Mouse (Mus musculus) forebrain, embryonic 16.5 days (tissue): ENCODE results near the gene Nfix. TPM values are rescaled to one million over a fixed set of nuclear protein-coding genes. Genes with fewer than 3 reads are reported as not detected.
A peak's percentile ranks its signal among the peaks of the same experiment; 100 is the strongest.

ENCODE experiments used
- ATAC-seq: fragments of 200-750 bp; cut with Nextera tagmentation; 2 replicates; pipeline ENCODE4 v1.8.0; 2017; ENCODE audit warnings: mild to moderate bottlenecking, moderate library complexity
- H3K27ac ChIP-seq: fragments of 300-500 bp; sonication (generic); 2 replicates; pipeline ENCODE4 v1.5.1; 2014; ENCODE audit warnings: low read length, control low read depth
- H3K27me3 ChIP-seq: fragments of 300-500 bp; sonication (generic); replicated peaks from 2 replicates; pipeline ENCODE4 v1.6.1; 2014; ENCODE audit warnings: low read length; ENCODE audit not compliant: control insufficient read depth, insufficient read depth
- H3K36me3 ChIP-seq: fragments of 300-500 bp; sonication (generic); 2 replicates; pipeline ENCODE4 v1.6.1; 2014; ENCODE audit not compliant: control insufficient read depth, insufficient read depth
- H3K4me1 ChIP-seq: fragments of 300-500 bp; sonication (generic); replicated peaks from 2 replicates; pipeline ENCODE4 v1.6.1; 2014; ENCODE audit warnings: low read length; ENCODE audit not compliant: control insufficient read depth, insufficient read depth
- H3K4me2 ChIP-seq: fragments of 300-500 bp; sonication (generic); 2 replicates; pipeline ENCODE4 v1.6.1; 2014; ENCODE audit warnings: mild to moderate bottlenecking, low read length, control low read depth
- H3K4me3 ChIP-seq: fragments of 300-500 bp; sonication (generic); replicated peaks from 2 replicates; pipeline ENCODE4 v1.5.1; 2014; ENCODE audit warnings: mild to moderate bottlenecking, low read length, control low read depth
- H3K9ac ChIP-seq: fragments of 300-500 bp; sonication (generic); replicated peaks from 2 replicates; pipeline ENCODE4 v1.6.1; 2014; ENCODE audit warnings: low read depth, low read length, control low read depth
- H3K9me3 ChIP-seq: fragments of 300-500 bp; sonication (generic); 2 replicates; pipeline ENCODE4 v1.6.1; 2016; ENCODE audit warnings: low read length; ENCODE audit not compliant: control insufficient read depth
- WGBS: fragments of 180-500 bp; shearing (Covaris S2); extraction: QIAGEN DNeasy Blood & Tissue Kit; methylation state at CpG from one replicate; pipeline ENCODE4 v1.1.7; 2014; 5-methylcytosine and 5-hydroxymethylcytosine counted together
- polyA plus RNA-seq: library from polyadenylated mRNA; unstranded; fragments of >200 nt; fragmentation: Nextera tagmentation; extraction: Ambion mirVana; gene quantifications from 2 replicates; pipeline ENCODE4 v1.2.1, GENCODE M21; 2015

The Nfix gene
- polyA plus RNA-seq, 1 experiment from 2014 or later, result 440 TPM

- 9% methylated on average over 11 of the region's 11 CpGs for WGBS
- peak overlapping the region; percentile 93 for H3K27ac ChIP-seq
- peaks cover 62% of the 10 kb centered on the region for H3K4me1 ChIP-seq
- peak overlapping the region; percentile 62 for H3K9ac ChIP-seq
- no peaks in the 10 kb centered on the region for H3K36me3 ChIP-seq
- no peak for ATAC-seq
- H3K4me2 ChIP-seq, result peak overlapping the region; percentile 45
- H3K9me3 ChIP-seq, result no peaks in the 10 kb centered on the region
- H3K27me3 ChIP-seq, result peaks cover 10% of the 10 kb centered on the region; the same call in 1 of the 2 replicates
- peak overlapping the region; percentile 25 for H3K4me3 ChIP-seq
Observed at GRCm38 (mm10) chr8:84778638-84779380, 21.3 kb downstream of the Nfix start.

GRCm38 (mm10) chr8:84777899-84778637, 22.1 kb downstream of the Nfix start:
- no peaks in the 10 kb centered on the region for H3K9me3 ChIP-seq
- H3K9ac ChIP-seq, result peak overlapping the region; percentile 62
- H3K36me3 ChIP-seq, result no peaks in the 10 kb centered on the region
- WGBS, result 33% methylated on average over 10 of the region's 10 CpGs
- ATAC-seq, result no peak
- peak overlapping the region; percentile 93 for H3K27ac ChIP-seq
- H3K4me1 ChIP-seq, result peaks cover 62% of the 10 kb centered on the region
- peak overlapping the region; percentile 45 for H3K4me2 ChIP-seq
- peaks cover 10% of the 10 kb centered on the region; the same call in 1 of the 2 replicates for H3K27me3 ChIP-seq
- peak overlapping the region; percentile 6 for H3K4me3 ChIP-seq

- H3K36me3 ChIP-seq, result no peaks in the 10 kb centered on the region
- peaks cover 5% of the 10 kb centered on the region; the same call in 1 of the 2 replicates for H3K27me3 ChIP-seq
- ATAC-seq, result no peak
- 0 out of 2 replicates have a peak overlapping the region, but pooled peaks have one; percentile 3 for H3K9ac ChIP-seq
- no peak overlapping the region for H3K4me2 ChIP-seq
- no peak overlapping the region for H3K4me3 ChIP-seq
- 40% methylated on average over 1 of the region's 1 CpGs for WGBS
- no peaks in the 10 kb centered on the region for H3K9me3 ChIP-seq
- peak overlapping the region; percentile 99 for H3K27ac ChIP-seq
- H3K4me1 ChIP-seq, result peaks cover 63% of the 10 kb centered on the region
Observed at GRCm38 (mm10) chr8:84776569-84776968, 23.6 kb downstream of the Nfix start.

- H3K4me2 ChIP-seq, result peak overlapping the region; percentile 81
- H3K27ac ChIP-seq, result peak overlapping the region; percentile 99
- peak overlapping the region; percentile 65 for H3K9ac ChIP-seq
- 0 out of 2 replicates have a peak, but pooled peaks cover 2% of the 10 kb centered on the region for H3K27me3 ChIP-seq
- no peaks in the 10 kb centered on the region for H3K9me3 ChIP-seq
- no peak overlapping the region; the same call in 1 of the 2 replicates for H3K4me3 ChIP-seq
- no peak for ATAC-seq
- peaks cover 64% of the 10 kb centered on the region for H3K4me1 ChIP-seq
- WGBS, result 10% methylated on average over 7 of the region's 7 CpGs
- H3K36me3 ChIP-seq, result no peaks in the 10 kb centered on the region
Observed at GRCm38 (mm10) chr8:84775621-84776113, 24.5 kb downstream of the Nfix start.

GRCm38 (mm10) chr8:84775105-84775591, 25.0 kb downstream of the Nfix start:
- Histone ChIP-seq H3K27me3 (0 out of 2 replicates have a peak, but pooled peaks cover 2% of the 10 kb centered on the region), H3K4me1 (peaks cover 62% of the 10 kb centered on the region), H3K9ac (peak overlapping the region; percentile 65), H3K4me3 (peak overlapping the region; percentile 30), H3K27ac (peak overlapping the region; percentile 99), H3K36me3 (no peaks in the 10 kb centered on the region), H3K4me2 (peak overlapping the region; percentile 81), H3K9me3 (no peaks in the 10 kb centered on the region)
- 9% methylated on average over 13 of the region's 13 CpGs for WGBS
- peak; percentile 13 for ATAC-seq

GRCm38 (mm10) chr8:84774473-84774911, 25.7 kb downstream of the Nfix start:
- peak overlapping the region; percentile 65 for H3K9ac ChIP-seq
- H3K27ac ChIP-seq, result peak overlapping the region; percentile 99
- 0 out of 2 replicates have a peak, but pooled peaks cover 2% of the 10 kb centered on the region for H3K27me3 ChIP-seq
- peak overlapping the region; percentile 81 for H3K4me2 ChIP-seq
- ATAC-seq, result peak; percentile 63
- WGBS, result 1% methylated on average over 10 of the region's 10 CpGs
- no peaks in the 10 kb centered on the region for H3K9me3 ChIP-seq
- no peaks in the 10 kb centered on the region for H3K36me3 ChIP-seq
- peak overlapping the region; percentile 49 for H3K4me3 ChIP-seq
- H3K4me1 ChIP-seq, result peaks cover 57% of the 10 kb centered on the region

GRCm38 (mm10) chr8:84773833-84774232, 26.3 kb downstream of the Nfix start:
- H3K36me3 ChIP-seq, result no peaks in the 10 kb centered on the region
- H3K27me3 ChIP-seq, result 0 out of 2 replicates have a peak, but pooled peaks cover 2% of the 10 kb centered on the region
- peak overlapping the region; percentile 49 for H3K4me3 ChIP-seq
- H3K9me3 ChIP-seq, result no peaks in the 10 kb centered on the region
- peak overlapping the region; percentile 81 for H3K4me2 ChIP-seq
- 0% methylated on average over 18 of the region's 19 CpGs for WGBS
- peak overlapping the region; percentile 81 for H3K9ac ChIP-seq
- H3K4me1 ChIP-seq, result peaks cover 52% of the 10 kb centered on the region
- H3K27ac ChIP-seq, result peak overlapping the region; percentile 99
- ATAC-seq, result peak; percentile 84

GRCm38 (mm10) chr8:84773304-84773703, 26.8 kb downstream of the Nfix start:
- Histone ChIP-seq H3K36me3 (no peaks in the 10 kb centered on the region), H3K4me3 (peak overlapping the region; percentile 49), H3K27ac (peak overlapping the region; percentile 99), H3K9ac (peak overlapping the region; percentile 81), H3K4me2 (peak overlapping the region; percentile 81), H3K4me1 (peaks cover 49% of the 10 kb centered on the region), H3K27me3 (0 out of 2 replicates have a peak, but pooled peaks cover 2% of the 10 kb centered on the region), H3K9me3 (no peaks in the 10 kb centered on the region)
- 2% methylated on average over 9 of the region's 9 CpGs for WGBS
- peak; percentile 44 for ATAC-seq

- Histone ChIP-seq H3K4me3 (peak overlapping the region; percentile 49), H3K27me3 (0 out of 2 replicates have a peak, but pooled peaks cover 2% of the 10 kb centered on the region), H3K27ac (peak overlapping the region; percentile 99), H3K4me1 (peaks cover 49% of the 10 kb centered on the region), H3K4me2 (peak overlapping the region; percentile 81), H3K9ac (peak overlapping the region; percentile 81), H3K36me3 (no peaks in the 10 kb centered on the region), H3K9me3 (no peaks in the 10 kb centered on the region)
- 12% methylated on average over 3 of the region's 3 CpGs for WGBS
- ATAC-seq, result no peak
Observed at GRCm38 (mm10) chr8:84772628-84773027, 27.5 kb downstream of the Nfix start.
